Comparison of ENCODE assay signal across 8 mouse cellular contexts in the genomic region with DNA sequence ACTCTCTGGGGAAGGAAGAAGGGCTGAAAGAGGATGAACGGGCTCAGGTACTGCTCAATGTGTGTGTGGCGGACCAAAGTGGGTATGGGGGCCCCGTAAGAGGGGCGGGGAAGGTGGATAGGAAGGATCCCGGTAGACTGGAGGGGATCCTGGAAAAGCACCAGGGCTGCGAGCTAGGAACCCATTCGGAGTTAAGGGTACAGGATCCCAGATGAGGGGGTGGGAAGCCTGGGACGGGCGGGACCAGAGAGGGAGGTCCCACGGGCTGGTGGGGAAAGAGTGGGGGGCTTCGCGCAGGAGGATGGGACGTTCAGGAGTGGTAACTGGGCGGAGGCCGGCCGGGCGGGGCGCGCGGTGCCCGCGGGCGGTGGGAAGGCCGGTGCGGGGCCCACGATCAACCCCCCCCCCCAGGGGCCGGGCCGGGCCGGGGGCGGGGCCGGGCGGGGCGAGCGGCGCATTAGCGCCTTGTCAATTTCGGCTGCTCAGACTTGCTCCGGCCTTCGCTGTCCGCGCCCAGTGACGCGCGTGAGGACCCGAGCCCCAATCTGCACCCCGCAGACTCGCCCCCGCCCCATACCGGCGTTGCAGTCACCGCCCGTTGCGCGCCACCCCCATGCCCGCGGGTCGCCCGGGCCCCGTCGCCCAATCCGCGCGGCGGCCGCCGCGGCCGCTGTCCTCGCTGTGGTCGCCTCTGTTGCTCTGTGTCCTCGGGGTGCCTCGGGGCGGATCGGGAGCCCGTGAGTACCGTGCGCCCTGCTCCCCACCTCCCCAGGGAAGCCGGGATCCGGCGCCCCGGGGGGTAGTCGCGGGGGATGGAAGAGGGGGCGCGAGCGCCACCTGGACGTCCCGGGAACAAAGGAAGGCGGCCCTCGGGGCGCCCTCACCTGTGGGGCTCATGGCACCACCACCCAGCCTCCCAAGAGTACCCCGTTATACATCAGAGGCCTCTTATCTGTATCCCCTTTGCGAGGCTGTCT. TPM values are rescaled to one million over a fixed set of nuclear protein-coding genes. Genes with fewer than 3 reads are reported as not detected.
DNase-seq lines count a peak whose midpoint lies in the region; ATAC-seq and TF ChIP-seq lines count a peak whose summit lies in the region.

Gene Crlf1, plus strand, starts transcription at position 495 of the 977 bp plus-strand sequence.

- intact Hi-C loops in heart, adult 2 months (cut with DNase I) = no loop called here
- intact Hi-C loops in heart, postnatal 36 days (cut with DNase I) = no loop called here

- no peaks in the 10 kb centered on the region for H3K9me3 ChIP-seq in CH12.LX (replicated peaks; ENCODE audit: low read length)
- H3K9me3 ChIP-seq in hindbrain, embryonic 10.5 days = no peaks in the 10 kb centered on the region
- H3K9me3 ChIP-seq in liver, embryonic 16.5 days (replicated peaks; ENCODE audit: control insufficient read depth, low read length) = no peaks in the 10 kb centered on the region

- H3K79me2 ChIP-seq in heart, adult 2 months (replicated peaks; ENCODE audit: control insufficient read depth, insufficient read depth, low read length) = no peaks in the 10 kb centered on the region
- H3K79me2 ChIP-seq in CH12.LX (replicated peaks; ENCODE audit: control insufficient read depth, extremely low read depth, insufficient read depth, poor library complexity, severe bottlenecking) = no peaks in the 10 kb centered on the region

- no peak within 1 kb of the TSS for H3K27ac ChIP-seq in heart, adult 2 months
- H3K27ac ChIP-seq in CH12.LX (ENCODE audit: insufficient read depth, low read depth) = no peak within 1 kb of the TSS
- H3K27ac ChIP-seq in hindbrain, embryonic 10.5 days = peak within 1 kb of the TSS; percentile 75
- H3K27ac ChIP-seq in liver, embryonic 16.5 days (ENCODE audit: low read length) = no peak within 1 kb of the TSS

- no peak for ATAC-seq in liver, embryonic 16.5 days (ENCODE audit: low read depth)

- TF ChIP-seq POLR2A in heart, adult 2 months (IDR thresholded peaks at IDR 0.05; ENCODE audit: insufficient read depth, low read depth, low read length) = no peak
- TF ChIP-seq POLR2A in CH12.LX (IDR thresholded peaks at IDR 0.05; ENCODE audit: low read depth, low read length) = no peak

- dilution Hi-C loops in CH12.LX (cut with MboI; ENCODE audit: extremely low pct_ligation_motif_present, extremely low pct_unique_long_range_greater_than_20kb, low sequenced_read_pairs) = no loop called here

- peaks cover 5% of the 10 kb centered on the region for H3K4me1 ChIP-seq in heart, adult 2 months (ENCODE audit: control insufficient read depth, insufficient read depth, low read length)
- peaks cover 5 to 22% of the 10 kb centered on the region in 2 experiments for H3K4me1 ChIP-seq in CH12.LX (ENCODE audit: control insufficient read depth in 1 of 2, insufficient read depth in 2 of 2)
- H3K4me1 ChIP-seq in hindbrain, embryonic 10.5 days (replicated peaks) = peaks cover 79% of the 10 kb centered on the region
- peaks cover 23% of the 10 kb centered on the region for H3K4me1 ChIP-seq in liver, embryonic 16.5 days (ENCODE audit: control insufficient read depth, low read depth, low read length)

- no peak for TF ChIP-seq RAD21 in CH12.LX (IDR thresholded peaks at IDR 0.05; ENCODE audit: low read depth, low read length)

- H3K9ac ChIP-seq in heart, adult 2 months (ENCODE audit: low read depth, low read length) = peak within 1 kb of the TSS; percentile 43; the same call in 1 of the 2 replicates
- H3K9ac ChIP-seq in CH12.LX (ENCODE audit: insufficient read depth, low read depth) = no peak within 1 kb of the TSS; the same call in 1 of the 2 replicates
- no peak within 1 kb of the TSS for H3K9ac ChIP-seq in liver, embryonic 16.5 days (ENCODE audit: low read depth, low read length)

- DNase-seq in heart, adult 2 months = no peak
- DNase-seq in heart, postnatal 36 days = no peak
- no peak for DNase-seq in CH12.LX (ENCODE audit: extremely low read depth)
- no peak for DNase-seq in hindbrain, embryonic 10.5 days (ENCODE audit: low spot score)
- DNase-seq in T-cell, adult 2 months (ENCODE audit: low spot score) = no peak
- no peak for DNase-seq in spleen, adult 12 weeks (ENCODE audit: low spot score)
- no peak for DNase-seq in frontal cortex, postnatal 14 days (ENCODE audit: low spot score in 2 of 2)

- no peak for TF ChIP-seq CTCF in heart, adult 2 months (IDR thresholded peaks at IDR 0.05)
- TF ChIP-seq CTCF in CH12.LX (conservative IDR thresholded peaks at IDR 0.05 in 1 of 2, IDR thresholded peaks at IDR 0.05 in 1 of 2; ENCODE audit: low read depth in 2 of 2, low read length in 2 of 2) = no peak

- peak within 1 kb of the TSS; percentile 40 for H3K4me3 ChIP-seq in heart, adult 2 months
- H3K4me3 ChIP-seq in CH12.LX (replicated peaks in 1 of 3; ENCODE audit: low read depth in 2 of 3, low read length in 2 of 3, poor library complexity in 1 of 3) = peak within 1 kb of the TSS in 1 of 3 experiments; percentile 36
- H3K4me3 ChIP-seq in hindbrain, embryonic 10.5 days = peak within 1 kb of the TSS; percentile 51
- peak within 1 kb of the TSS; percentile 43 for H3K4me3 ChIP-seq in liver, embryonic 16.5 days (ENCODE audit: low read depth, low read length)

- no peak for TF ChIP-seq EP300 in heart, adult 2 months (IDR thresholded peaks at IDR 0.05; ENCODE audit: insufficient read depth, low read depth, low read length)
- TF ChIP-seq EP300 in CH12.LX (IDR thresholded peaks at IDR 0.05; ENCODE audit: low read length) = no peak

- no peaks in the 10 kb centered on the region for H3K36me3 ChIP-seq in heart, adult 2 months (ENCODE audit: control insufficient read depth, insufficient read depth, low read length)
- H3K36me3 ChIP-seq in CH12.LX (replicated peaks in 1 of 2; ENCODE audit: control insufficient read depth in 1 of 2, insufficient read depth in 1 of 2, low read length in 1 of 2) = no peaks in the 10 kb centered on the region
- no peaks in the 10 kb centered on the region for H3K36me3 ChIP-seq in hindbrain, embryonic 10.5 days
- no peaks in the 10 kb centered on the region for H3K36me3 ChIP-seq in liver, embryonic 16.5 days (ENCODE audit: control insufficient read depth, insufficient read depth)

- 1% methylated on average over 92 of the region's 93 CpGs for WGBS in heart, adult 2 months
- WGBS in hindbrain, embryonic 10.5 days = under 1% methylated on average over 82 of the region's 93 CpGs
- WGBS in liver, embryonic 16.5 days (ENCODE audit: insufficient replicate concordance) = under 1% methylated on average over 64 of the region's 93 CpGs

- peak within 1 kb of the TSS; percentile 93 for H3K4me2 ChIP-seq in CH12.LX (ENCODE audit: insufficient read depth, low read depth, poor library complexity, severe bottlenecking)
- peak within 1 kb of the TSS; percentile 50 for H3K4me2 ChIP-seq in liver, embryonic 16.5 days (ENCODE audit: low read depth, low read length)

- in situ Hi-C loops in CH12.LX (cut with MboI; ENCODE audit: low pct_ligation_motif_present, low pct_unique_long_range_greater_than_20kb, low sequenced_read_pairs) = no loop called here

- peaks cover 29% of the 10 kb centered on the region for H3K27me3 ChIP-seq in heart, adult 2 months (ENCODE audit: control insufficient read depth, insufficient read depth, low read length)
- H3K27me3 ChIP-seq in CH12.LX (replicated peaks) = peaks cover 95% of the 10 kb centered on the region
- H3K27me3 ChIP-seq in hindbrain, embryonic 10.5 days (ENCODE audit: insufficient read depth, poor library complexity, severe bottlenecking) = peaks cover 100% of the 10 kb centered on the region
- H3K27me3 ChIP-seq in liver, embryonic 16.5 days (ENCODE audit: control insufficient read depth, insufficient read depth, low read depth, low read length) = peaks cover 100% of the 10 kb centered on the region

TF ChIP-seq in CH12.LX, 34 proteins besides CTCF, POLR2A, EP300 and RAD21:
- TF ChIP-seq MXI1 (IDR thresholded peaks at IDR 0.05; ENCODE audit: low read depth, low read length) (no peak), RCOR1 (conservative IDR thresholded peaks at IDR 0.05; ENCODE audit: low read depth, low read length) (no peak), NRF1 (IDR thresholded peaks at IDR 0.05; ENCODE audit: low read depth, low read length) (no peak), UBTF (IDR thresholded peaks at IDR 0.05; ENCODE audit: low read depth, low read length) (no peak), ZMIZ1 (IDR thresholded peaks at IDR 0.05; ENCODE audit: low read depth, low read length) (no peak), IRF4 (IDR thresholded peaks at IDR 0.05; ENCODE audit: low read depth, low read length) (no peak), POLR2AphosphoS2 (IDR thresholded peaks at IDR 0.05; ENCODE audit: low read depth, low read length) (no peak), KAT2A (IDR thresholded peaks at IDR 0.05; ENCODE audit: insufficient replicate concordance, low read length) (no peak), SIN3A (IDR thresholded peaks at IDR 0.05; ENCODE audit: low read length) (no peak), BHLHE40 (IDR thresholded peaks at IDR 0.05; ENCODE audit: low read depth, low read length) (no peak), CHD1 (IDR thresholded peaks at IDR 0.05; ENCODE audit: low read depth, low read length) (no peak)
TF ChIP-seq in CH12.LX: peak in this region for 0.

RNA-seq across cellular contexts. Expression of gene Crlf1, which starts in this region (rescaled TPM):
- total RNA-seq in heart, adult 2 months (2021) = under 1 TPM; 0.68 to 0.89 TPM
- 0.38 and 2.3 TPM in 2 replicates for polyA plus RNA-seq in heart, adult 2 months (2012; rRNA removed)
- total RNA-seq in heart, postnatal 36 days (2021) = under 1 TPM; 0.39 to 0.62 TPM
- total RNA-seq in CH12.LX (2012; rRNA removed) (1.1 and 1.2 TPM in 2 replicates), CH12.LX (2014; rRNA removed) (0.42 TPM in 2 replicates)
- polyA plus RNA-seq in CH12.LX (2012; ENCODE audit: insufficient read length, low read depth) = 0.44 and 0.78 TPM in 2 replicates
- 4.5 and 10.3 TPM in 2 replicates for polyA plus RNA-seq in hindbrain, embryonic 10.5 days (2016; fragmentation: Nextera tagmentation; extraction: Ambion mirVana)
- 0.83 and 1.3 TPM in 2 replicates for polyA plus RNA-seq in liver, embryonic 16.5 days (2015; fragmentation: Nextera tagmentation; extraction: Ambion mirVana)
